Mouse (Mus musculus): Measurements from ENCODE around the gene Ern1.

- TF ChIP-seq CTCF (IDR thresholded peaks at IDR 0.05; ENCODE audit: borderline replicate concordance, control insufficient read depth, extremely low read depth, insufficient read depth, low read length, poor library complexity): no peak
- no peak for TF ChIP-seq POLR2A (IDR thresholded peaks at IDR 0.05; ENCODE audit: control insufficient read depth, extremely low read depth, insufficient read depth, low read length, poor library complexity)
Measured at GRCm38 (mm10) chr11:106529786-106530185, 42.1 kb upstream of the Ern1 start.

Data from thymus, adult 2 months (tissue).